Mouse (Mus musculus): Measurements from ENCODE around the gene Ttc5. TPM values are rescaled to one million over a fixed set of nuclear protein-coding genes. Genes with fewer than 3 reads are reported as not detected.
"Not testable (repeated sequence)": the region's sequence is repeated elsewhere in the genome, so short reads cannot be mapped to it uniquely, and the experiment has no call there.

The Ttc5 gene
- polyA plus RNA-seq, 1 experiment from 2014 or later = 47.0 TPM

DNA sequence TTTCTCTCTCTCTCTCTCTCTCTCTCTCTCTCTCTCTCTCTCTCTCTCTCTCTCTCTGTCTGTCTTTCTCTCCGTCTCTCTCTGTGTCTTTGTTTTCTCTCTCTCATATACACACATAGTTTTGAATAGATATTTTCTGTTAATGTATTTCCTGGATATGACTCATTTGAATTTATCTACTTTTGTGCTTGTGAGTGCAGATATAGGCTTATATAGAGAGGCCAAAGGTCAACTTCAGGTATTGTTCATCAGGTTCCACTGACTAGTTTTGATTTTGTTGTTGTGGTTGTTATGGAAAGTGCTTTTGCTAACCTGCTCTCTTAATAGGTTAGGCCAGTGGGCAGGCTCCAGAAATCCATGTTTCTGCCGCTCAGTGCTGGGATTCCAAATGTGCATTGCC, 27.7 kb upstream of the Ttc5 start:
- no peak overlapping the region for H3K9ac ChIP-seq (replicated peaks; ENCODE audit: low read depth)
- H3K4me1 ChIP-seq (ENCODE audit: insufficient read depth, low read depth, low read length) = no peaks in the 10 kb centered on the region
- peaks cover 24% of the 10 kb centered on the region; the same call in 1 of the 2 replicates for H3K36me3 ChIP-seq (ENCODE audit: insufficient read depth, low read length)
- no peak for ATAC-seq
- no peaks in the 10 kb centered on the region for H3K27me3 ChIP-seq (replicated peaks; ENCODE audit: insufficient read depth, low read length)
- TF ChIP-seq EP300 (IDR thresholded peaks at IDR 0.05) (no peak), CTCF (IDR thresholded peaks at IDR 0.05) (no peak)
- no peak overlapping the region for H3K4me3 ChIP-seq (ENCODE audit: low read depth, low read length)
- H3K9me3 ChIP-seq (ENCODE audit: low read length) = no peaks in the 10 kb centered on the region
- H3K27ac ChIP-seq (ENCODE audit: low read length) = no peak overlapping the region
- 94% methylated on average over 2 of the region's 2 CpGs for WGBS
- H3K4me2 ChIP-seq (replicated peaks; ENCODE audit: low read depth, low read length) = no peak overlapping the region
- DNase-seq (ENCODE audit: low spot score) = no peak

DNA sequence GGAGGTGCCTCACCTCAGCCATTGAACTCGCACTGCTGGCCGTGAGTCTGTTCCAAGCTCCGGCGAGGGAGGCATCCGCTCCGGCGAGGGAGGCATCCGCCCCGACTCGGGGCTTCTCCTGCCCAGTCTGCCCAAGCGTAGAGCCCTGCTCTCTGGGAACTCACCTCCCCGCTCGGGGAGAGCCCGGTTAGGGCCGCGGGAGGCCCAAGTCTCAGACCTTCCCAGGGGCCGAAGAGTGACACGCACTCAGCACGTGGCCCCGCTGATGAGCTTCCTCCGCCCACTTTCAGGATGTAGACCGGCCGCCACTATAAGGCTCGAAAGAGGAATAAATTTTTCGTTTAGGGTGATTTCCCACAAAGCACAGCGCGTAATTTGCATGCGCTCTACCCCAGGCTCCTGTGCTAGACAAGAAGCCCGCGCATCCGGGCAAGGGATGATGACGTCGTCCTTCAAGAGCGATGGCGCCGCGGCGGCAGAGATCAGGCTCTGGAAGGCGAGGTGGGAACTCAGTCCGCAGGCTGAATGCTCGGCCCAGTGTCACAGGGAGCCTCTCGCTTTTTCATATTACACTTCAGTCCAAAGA, 22.3 kb upstream of the Ttc5 start, which contains the start of the genes Ccnb1ip1 and Parp2:
Gene Ccnb1ip1 (minus strand): TSS at position 246 of the 586 bp plus-strand sequence.
Gene Parp2 (plus strand): TSS at position 355 of the 586 bp plus-strand sequence.
- H3K4me2 ChIP-seq (replicated peaks; ENCODE audit: low read depth, low read length) = peak within 1 kb of the TSS; percentile 64
- H3K9me3 ChIP-seq (ENCODE audit: low read length) = no peaks in the 10 kb centered on the region
- H3K27me3 ChIP-seq (replicated peaks; ENCODE audit: insufficient read depth, low read length) = no peaks in the 10 kb centered on the region
- TF ChIP-seq CTCF (IDR thresholded peaks at IDR 0.05) (no peak), EP300 (IDR thresholded peaks at IDR 0.05) (peak; percentile 9)
- H3K9ac ChIP-seq (replicated peaks; ENCODE audit: low read depth) = peak within 1 kb of the TSS; percentile 58
- 1% methylated on average over 42 of the region's 42 CpGs for WGBS
- 0 out of 2 replicates have a peak, but pooled peaks cover 3% of the 10 kb centered on the region for H3K36me3 ChIP-seq (ENCODE audit: insufficient read depth, low read length)
- H3K27ac ChIP-seq (ENCODE audit: low read length) = peak within 1 kb of the TSS; percentile 89
- ATAC-seq (peak; percentile 99), DNase-seq (ENCODE audit: low spot score) (peak; percentile 98)
- no peaks in the 10 kb centered on the region for H3K4me1 ChIP-seq (ENCODE audit: insufficient read depth, low read depth, low read length)
- peak within 1 kb of the TSS; percentile 61 for H3K4me3 ChIP-seq (ENCODE audit: low read depth, low read length)

DNA sequence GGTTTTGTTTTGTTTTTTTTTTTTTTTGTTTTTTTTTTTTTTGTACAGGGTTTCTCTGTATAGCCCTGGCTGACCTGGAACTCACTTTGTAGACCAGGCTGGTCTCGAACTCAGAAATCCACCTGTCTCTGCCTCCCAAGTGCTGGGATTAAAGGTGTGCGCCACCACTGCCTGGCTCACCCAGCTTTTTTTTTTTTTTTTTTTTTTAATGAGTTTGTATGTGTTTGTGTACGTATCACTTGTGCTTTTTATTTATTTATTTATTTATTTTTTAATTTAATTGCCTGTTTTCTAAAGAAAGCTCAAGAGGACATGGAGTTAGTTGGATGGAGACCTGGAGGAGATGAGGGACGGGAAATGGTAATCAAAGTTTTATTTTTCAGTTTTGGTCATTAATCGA, 21.1 kb upstream of the Ttc5 start:
- H3K9ac ChIP-seq (replicated peaks; ENCODE audit: low read depth); H3K27me3 ChIP-seq (replicated peaks; ENCODE audit: insufficient read depth, low read length); ATAC-seq; H3K4me3 ChIP-seq (ENCODE audit: low read depth, low read length); H3K4me1 ChIP-seq (ENCODE audit: insufficient read depth, low read depth, low read length); H3K4me2 ChIP-seq (replicated peaks; ENCODE audit: low read depth, low read length); DNase-seq (ENCODE audit: low spot score); H3K36me3 ChIP-seq (ENCODE audit: insufficient read depth, low read length); H3K9me3 ChIP-seq (ENCODE audit: low read length): not testable (repeated sequence)
- H3K27ac ChIP-seq (ENCODE audit: low read length) = 0 out of 2 replicates have a peak overlapping the region, but pooled peaks have one; percentile 26
- 82% methylated on average over 5 of the region's 5 CpGs for WGBS

DNA sequence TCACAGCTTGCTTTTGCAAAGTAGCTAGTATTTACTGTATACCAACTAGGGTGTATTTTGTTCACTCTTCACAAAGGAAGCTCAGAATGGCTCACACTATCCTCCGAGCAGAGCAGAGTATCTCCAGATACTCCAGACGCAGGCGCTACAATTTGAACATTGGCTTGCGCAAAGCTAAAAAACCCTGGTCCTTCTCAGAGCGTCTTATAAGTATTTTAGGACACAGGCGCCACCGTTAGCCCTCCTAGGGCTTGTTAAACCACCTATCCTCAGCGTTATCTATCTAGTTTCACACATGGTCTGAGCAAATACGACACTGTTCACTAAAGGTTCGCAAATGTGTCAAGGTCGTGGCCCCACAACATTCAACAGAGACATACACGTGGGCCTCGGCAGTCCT, 19.4 kb upstream of the Ttc5 start:
- Histone ChIP-seq H3K36me3 (ENCODE audit: insufficient read depth, low read length) (no peaks in the 10 kb centered on the region), H3K9ac (replicated peaks; ENCODE audit: low read depth) (no peak overlapping the region), H3K27ac (ENCODE audit: low read length) (no peak overlapping the region), H3K4me3 (ENCODE audit: low read depth, low read length) (no peak overlapping the region), H3K27me3 (replicated peaks; ENCODE audit: insufficient read depth, low read length) (no peaks in the 10 kb centered on the region), H3K4me1 (ENCODE audit: insufficient read depth, low read depth, low read length) (no peaks in the 10 kb centered on the region), H3K9me3 (ENCODE audit: low read length) (no peaks in the 10 kb centered on the region), H3K4me2 (replicated peaks; ENCODE audit: low read depth, low read length) (no peak overlapping the region)
- no peak for ATAC-seq
- TF ChIP-seq CTCF (IDR thresholded peaks at IDR 0.05) (no peak), EP300 (IDR thresholded peaks at IDR 0.05) (no peak)
- no peak for DNase-seq (ENCODE audit: low spot score)
- 59% methylated on average over 13 of the region's 13 CpGs for WGBS

DNA sequence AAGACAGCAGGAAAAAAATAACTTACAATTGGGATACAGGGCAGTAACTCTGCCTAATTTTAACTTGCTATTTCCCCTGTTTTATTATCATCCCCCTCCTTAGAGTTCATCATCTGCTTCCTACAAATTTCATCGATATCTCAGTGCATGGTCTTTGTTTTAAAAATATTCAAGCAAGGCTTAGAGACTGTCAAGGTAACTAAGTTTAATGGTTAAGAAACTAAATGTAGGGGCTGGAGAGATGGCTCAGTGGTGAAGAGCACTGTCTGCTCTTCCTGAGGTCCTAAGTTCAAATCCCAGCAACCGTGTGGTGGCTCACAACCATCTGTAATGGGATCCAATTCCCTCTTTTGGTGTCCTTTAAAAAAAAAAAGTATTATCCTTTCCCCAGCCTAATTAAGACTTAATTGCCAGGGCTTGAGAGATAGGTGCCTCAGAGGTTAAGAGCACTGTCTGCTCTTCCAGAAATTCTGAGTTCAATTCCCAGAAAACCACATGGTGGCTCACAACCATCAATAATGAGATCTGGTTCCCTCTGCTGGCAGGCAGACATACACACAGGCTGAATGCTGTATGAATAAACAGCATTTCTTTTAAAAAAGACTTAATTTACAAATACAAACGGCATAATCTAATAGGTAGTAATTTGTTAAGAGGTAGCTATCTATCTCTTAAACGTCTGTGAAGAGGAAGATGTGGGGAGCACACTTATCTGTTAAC, 17.7 kb upstream of the Ttc5 start:
- Histone ChIP-seq H3K4me3 (ENCODE audit: low read depth, low read length) (no peak overlapping the region), H3K27ac (ENCODE audit: low read length) (no peak overlapping the region), H3K9me3 (ENCODE audit: low read length) (no peaks in the 10 kb centered on the region), H3K36me3 (ENCODE audit: insufficient read depth, low read length) (no peaks in the 10 kb centered on the region), H3K27me3 (replicated peaks; ENCODE audit: insufficient read depth, low read length) (no peaks in the 10 kb centered on the region), H3K9ac (replicated peaks; ENCODE audit: low read depth) (no peak overlapping the region), H3K4me2 (replicated peaks; ENCODE audit: low read depth, low read length) (no peak overlapping the region), H3K4me1 (ENCODE audit: insufficient read depth, low read depth, low read length) (no peaks in the 10 kb centered on the region)
- no peak for TF ChIP-seq EP300 (IDR thresholded peaks at IDR 0.05)
- TF ChIP-seq CTCF (IDR thresholded peaks at IDR 0.05) = peak; percentile 69
- 55% methylated on average over 4 of the region's 4 CpGs for WGBS
- ATAC-seq (no peak), DNase-seq (ENCODE audit: low spot score) (peak; percentile 36)

DNA sequence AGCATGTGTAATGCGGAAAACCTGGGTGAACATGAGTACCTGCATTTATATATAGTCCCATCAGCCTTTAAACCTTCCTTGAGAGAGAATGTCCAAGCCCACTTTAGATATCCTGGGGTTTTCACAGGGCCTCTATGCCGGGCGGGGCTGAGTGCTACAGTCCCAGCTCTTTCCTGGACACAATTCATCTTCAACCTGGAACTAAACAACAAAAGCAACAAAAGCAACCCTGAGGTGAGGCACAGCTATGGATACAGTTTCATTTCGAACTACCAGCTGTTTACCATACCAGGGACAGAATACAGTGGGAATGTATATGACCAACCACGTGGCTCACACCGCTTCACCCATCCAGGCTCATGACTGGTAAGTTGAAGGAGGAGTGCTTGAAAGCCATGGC, 17.1 kb upstream of the Ttc5 start:
- H3K4me1 ChIP-seq (ENCODE audit: insufficient read depth, low read depth, low read length) = no peaks in the 10 kb centered on the region
- H3K4me3 ChIP-seq (ENCODE audit: low read depth, low read length) = no peak overlapping the region
- no peak overlapping the region for H3K4me2 ChIP-seq (replicated peaks; ENCODE audit: low read depth, low read length)
- DNase-seq (ENCODE audit: low spot score) (no peak), ATAC-seq (no peak)
- no peaks in the 10 kb centered on the region for H3K27me3 ChIP-seq (replicated peaks; ENCODE audit: insufficient read depth, low read length)
- no peaks in the 10 kb centered on the region for H3K9me3 ChIP-seq (ENCODE audit: low read length)
- no peaks in the 10 kb centered on the region for H3K36me3 ChIP-seq (ENCODE audit: insufficient read depth, low read length)
- no peak overlapping the region for H3K27ac ChIP-seq (ENCODE audit: low read length)
- no peak overlapping the region for H3K9ac ChIP-seq (replicated peaks; ENCODE audit: low read depth)
- 76% methylated on average over 6 of the region's 6 CpGs for WGBS
- TF ChIP-seq EP300 (IDR thresholded peaks at IDR 0.05) (no peak), CTCF (IDR thresholded peaks at IDR 0.05) (no peak)

Measured in lung, postnatal 0 days (tissue).